Mouse (Mus musculus) testis, adult 2 months (tissue): ENCODE data around the gene Zc3h6. TPM values are rescaled to one million over a fixed set of nuclear protein-coding genes. Genes with fewer than 3 reads are reported as not detected.

Experiments used
- H3K27ac ChIP-seq: fragments of 200-500 bp; 2 replicates; pipeline ENCODE4 v1.5.1; 2012; ENCODE audit warnings: low read depth, low read length; ENCODE audit not compliant: control insufficient read depth, insufficient read depth
- H3K27me3 ChIP-seq: fragments of 200-500 bp; 2 replicates; pipeline ENCODE4 v1.6.1; 2012; ENCODE audit warnings: mild to moderate bottlenecking, low read length, moderate library complexity; ENCODE audit not compliant: control insufficient read depth, insufficient read depth
- H3K36me3 ChIP-seq: fragments of 200-500 bp; 2 replicates; pipeline ENCODE4 v1.6.1; 2012; ENCODE audit warnings: mild to moderate bottlenecking, low read length; ENCODE audit not compliant: control insufficient read depth, insufficient read depth
- H3K4me1 ChIP-seq: fragments of 200-500 bp; 2 replicates; pipeline ENCODE4 v1.6.1; 2012; ENCODE audit warnings: low read length; ENCODE audit not compliant: control insufficient read depth, insufficient read depth
- H3K4me3 ChIP-seq: fragments of 200-500 bp; 2 replicates; pipeline ENCODE4 v1.5.1; 2012; ENCODE audit warnings: low read depth, mild to moderate bottlenecking, low read length, moderate library complexity, mixed read lengths; ENCODE audit not compliant: control insufficient read depth
- CTCF ChIP-seq: fragments of 200-500 bp; IDR thresholded peaks from 2 replicates; pipeline ENCODE4 v1.5.1; 2012; ENCODE audit warnings: low read depth, mild to moderate bottlenecking, inconsistent platforms, low read length, moderate library complexity; ENCODE audit not compliant: control insufficient read depth, insufficient read depth, insufficient replicate concordance
- POLR2A ChIP-seq: fragments of 200-500 bp; IDR thresholded peaks from 2 replicates; pipeline ENCODE4 v1.6.1; 2012; ENCODE audit warnings: low read depth, mild to moderate bottlenecking, inconsistent platforms, low read length, moderate library complexity; ENCODE audit not compliant: control insufficient read depth
- polyA plus RNA-seq: library from polyadenylated mRNA; depleted of rRNA; stranded (reverse); fragments of >200 nt; gene quantifications from 2 replicates; pipeline ENCODE4 v1.2.3, GENCODE M21; 2012

The Zc3h6 gene
- polyA plus RNA-seq, 1 experiment = 3.1 TPM

DNA sequence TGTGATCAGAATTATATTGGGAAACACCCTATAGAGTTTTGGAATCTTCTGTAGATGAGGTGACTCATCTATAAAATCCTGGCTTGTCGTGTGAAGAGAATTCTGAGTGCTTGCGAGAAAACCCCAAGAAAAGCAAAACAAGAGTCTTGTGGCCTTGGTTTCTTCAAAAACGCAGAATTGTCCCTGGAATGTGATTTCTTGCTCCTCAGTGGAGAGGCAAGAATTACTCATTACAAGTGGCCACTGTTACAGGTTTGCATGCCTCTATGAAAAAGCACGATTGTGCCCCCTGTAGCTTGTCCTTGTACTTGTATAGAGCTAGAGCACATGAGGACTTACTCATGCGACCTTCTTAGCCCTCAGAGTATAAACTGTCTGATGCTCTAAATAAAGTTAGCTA, 68.2 kb downstream of the Zc3h6 start:
- Histone ChIP-seq H3K4me1 (peaks cover 16% of the 10 kb centered on the region), H3K27ac (no peak overlapping the region), H3K36me3 (no peaks in the 10 kb centered on the region), H3K27me3 (no peaks in the 10 kb centered on the region), H3K4me3 (no peak overlapping the region)
- TF ChIP-seq CTCF (no peak), POLR2A (no peak)

DNA sequence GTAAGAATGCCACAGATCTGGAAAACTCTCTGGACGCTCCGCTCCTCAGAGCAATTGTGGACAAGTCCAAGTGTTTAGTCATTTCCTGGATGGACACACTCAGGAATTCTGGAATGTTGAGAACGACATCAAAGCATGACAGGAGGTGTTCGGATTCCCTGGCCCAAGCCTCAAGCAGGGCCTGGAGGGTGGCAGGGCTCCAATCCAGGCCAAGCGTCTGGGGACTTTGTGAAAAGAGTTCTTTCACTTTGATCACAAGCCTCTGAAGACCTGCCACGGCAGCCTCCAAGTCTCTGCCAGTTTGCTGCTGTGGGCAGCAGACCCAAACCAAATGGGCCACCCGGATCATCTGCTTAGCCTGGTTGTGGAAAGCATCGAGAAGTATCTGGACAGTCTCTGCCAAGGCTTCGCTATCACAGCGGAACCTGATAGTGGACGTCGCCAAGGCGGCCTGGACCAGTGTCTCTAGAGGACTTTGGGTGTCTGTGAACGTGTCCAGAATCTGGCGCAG, 71.3 kb downstream of the Zc3h6 start:
- Histone ChIP-seq H3K4me1 (peaks cover 16% of the 10 kb centered on the region), H3K36me3 (no peaks in the 10 kb centered on the region), H3K27me3 (no peaks in the 10 kb centered on the region), H3K4me3 (peak overlapping the region; percentile 67), H3K27ac (no peak overlapping the region)
- no peak for TF ChIP-seq CTCF
- no peak for TF ChIP-seq POLR2A

DNA sequence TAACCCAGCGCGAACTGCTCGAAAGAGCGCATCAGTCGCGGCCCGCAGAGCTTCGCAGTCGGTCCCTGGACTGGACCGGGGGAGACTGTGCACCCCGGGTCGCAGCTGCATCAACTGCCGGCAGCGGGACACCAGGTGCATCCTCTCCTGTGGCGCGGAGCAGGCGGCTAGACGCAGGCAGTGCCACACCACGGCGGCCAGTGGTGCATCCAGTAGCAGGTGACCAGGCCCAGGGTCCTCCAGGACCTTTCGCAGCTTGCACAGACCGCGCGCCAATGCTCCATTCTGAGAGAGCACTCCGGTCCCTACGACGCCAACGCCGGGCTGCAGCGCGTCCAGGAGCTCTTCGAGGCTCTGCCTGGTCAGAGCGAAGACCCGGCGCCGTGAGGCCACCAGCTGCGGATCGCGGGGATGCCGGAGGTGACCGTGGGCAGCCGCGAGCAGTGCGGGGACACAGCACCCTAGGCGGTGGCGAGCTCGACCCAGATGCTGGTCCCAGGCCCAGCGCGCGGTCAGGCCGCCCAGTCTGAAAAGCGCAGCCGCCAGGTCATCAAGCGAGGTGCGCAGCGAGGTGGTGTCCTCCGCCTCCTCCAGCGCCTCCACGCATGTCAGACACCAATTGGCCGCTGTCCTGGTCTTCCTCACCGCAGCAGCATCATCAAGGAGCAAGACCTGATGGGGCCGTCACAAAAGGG, 71.9 kb downstream of the Zc3h6 start:
- no peaks in the 10 kb centered on the region for H3K27me3 ChIP-seq
- H3K4me1 ChIP-seq = peaks cover 16% of the 10 kb centered on the region
- no peaks in the 10 kb centered on the region for H3K36me3 ChIP-seq
- no peak overlapping the region for H3K27ac ChIP-seq
- peak overlapping the region; percentile 67 for H3K4me3 ChIP-seq
- no peak for TF ChIP-seq CTCF
- TF ChIP-seq POLR2A = no peak

DNA sequence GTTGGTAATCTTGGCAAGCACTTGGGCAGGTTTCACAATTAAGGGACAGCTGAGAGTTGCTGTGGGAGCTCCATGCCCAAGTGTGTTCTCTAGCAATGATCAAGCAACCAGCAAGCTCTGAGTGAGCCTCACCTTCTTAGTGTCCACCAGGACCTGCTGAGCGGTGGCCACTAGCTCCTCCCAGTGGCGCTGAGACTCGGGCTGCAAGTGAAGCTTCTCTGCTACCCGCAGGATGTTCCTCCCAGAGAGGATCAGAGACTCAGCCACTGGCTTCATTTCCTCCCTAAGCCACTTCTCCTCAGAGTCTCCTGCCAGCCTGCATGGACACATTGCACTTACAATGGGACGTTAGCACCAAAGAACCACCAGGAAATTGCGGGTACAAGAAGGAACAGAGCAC, 73.4 kb downstream of the Zc3h6 start:
- Histone ChIP-seq H3K27me3 (no peaks in the 10 kb centered on the region), H3K4me3 (no peak overlapping the region), H3K27ac (no peak overlapping the region), H3K36me3 (no peaks in the 10 kb centered on the region), H3K4me1 (peaks cover 16% of the 10 kb centered on the region)
- TF ChIP-seq CTCF = no peak
- no peak for TF ChIP-seq POLR2A

DNA sequence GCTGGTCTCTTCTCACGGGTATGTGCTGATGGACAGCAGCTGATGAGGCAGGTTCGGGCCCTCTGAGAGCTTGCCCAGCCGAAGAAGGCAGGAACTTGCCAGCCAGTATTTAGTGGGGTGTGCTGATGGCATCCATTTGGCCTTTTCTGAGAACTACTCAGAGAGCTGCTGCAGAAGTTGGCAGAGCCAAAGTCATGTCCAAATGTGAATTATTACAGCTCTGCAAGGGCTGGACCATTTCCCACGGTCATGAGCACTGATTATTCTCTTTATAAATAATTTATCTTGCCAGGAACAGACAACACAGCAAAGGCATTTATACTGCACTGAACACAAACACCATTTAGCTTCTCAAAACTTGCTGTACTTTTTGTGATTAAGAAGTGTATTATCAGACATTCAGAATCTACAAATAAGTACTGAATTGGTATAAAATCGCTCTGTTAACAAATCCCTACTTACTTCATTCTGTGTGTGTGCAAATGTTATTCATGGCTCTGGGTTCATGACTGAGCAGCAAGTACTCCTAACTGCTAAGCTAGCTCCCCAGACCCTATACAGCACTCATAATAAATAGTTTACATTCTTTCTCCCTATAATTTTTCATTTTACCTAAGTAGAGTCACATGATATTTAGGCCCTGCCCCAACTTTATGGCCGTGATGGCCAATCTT, 79.1 kb downstream of the Zc3h6 start:
- H3K36me3 ChIP-seq = no peaks in the 10 kb centered on the region
- no peak overlapping the region for H3K4me3 ChIP-seq
- H3K27ac ChIP-seq = no peak overlapping the region
- TF ChIP-seq POLR2A (no peak), CTCF (no peak)
- no peaks in the 10 kb centered on the region for H3K27me3 ChIP-seq
- no peaks in the 10 kb centered on the region for H3K4me1 ChIP-seq

DNA sequence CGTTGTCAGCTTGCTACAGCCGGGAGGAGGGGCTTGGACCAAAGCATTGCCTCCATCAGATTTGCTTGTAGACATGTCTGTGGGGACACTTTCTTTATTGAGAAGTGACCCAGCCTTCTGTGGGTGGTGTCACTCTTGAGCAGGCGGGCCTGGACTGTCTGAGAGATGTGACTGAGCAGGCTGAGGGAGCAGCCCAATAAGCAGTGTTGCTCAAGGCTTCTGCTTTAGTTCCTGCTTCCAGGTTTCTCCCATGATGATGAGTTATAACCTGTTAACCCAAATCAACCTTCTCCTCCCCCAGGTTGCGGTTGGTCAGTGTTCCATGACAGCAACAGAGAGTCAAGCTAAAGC, 79.6 kb downstream of the Zc3h6 start:
- H3K27me3 ChIP-seq = no peaks in the 10 kb centered on the region
- H3K4me3 ChIP-seq = no peak overlapping the region
- no peak for TF ChIP-seq CTCF
- TF ChIP-seq POLR2A = no peak
- H3K4me1 ChIP-seq = no peaks in the 10 kb centered on the region
- no peaks in the 10 kb centered on the region for H3K36me3 ChIP-seq
- H3K27ac ChIP-seq = no peak overlapping the region

DNA sequence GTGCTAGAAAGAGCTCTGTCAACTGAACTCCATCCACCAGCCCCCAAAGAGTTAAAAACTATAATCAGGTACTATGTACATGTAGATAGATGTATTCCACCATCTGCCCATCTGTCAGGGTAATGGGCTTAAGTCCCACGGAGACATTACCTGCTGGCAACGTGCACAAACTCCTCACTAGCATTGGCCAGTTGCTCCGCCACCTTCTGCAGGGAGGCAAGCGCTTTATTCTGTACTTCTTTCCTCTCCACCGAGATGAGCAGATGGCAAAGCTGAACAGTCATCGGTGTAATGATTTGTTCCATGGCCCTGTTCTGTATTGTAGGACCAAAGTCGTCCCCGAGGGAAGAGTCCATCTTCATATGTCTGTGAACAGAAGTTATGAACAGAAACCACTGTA, 80.6 kb downstream of the Zc3h6 start, which contains the start of gene Vinac1:
Gene Vinac1, minus strand, starts transcription at position 362 of the 400 bp plus-strand sequence.
- Histone ChIP-seq H3K27me3 (no peaks in the 10 kb centered on the region), H3K36me3 (no peaks in the 10 kb centered on the region), H3K4me1 (no peaks in the 10 kb centered on the region), H3K4me3 (no peak within 1 kb of the TSS), H3K27ac (no peak within 1 kb of the TSS)
- no peak for TF ChIP-seq POLR2A
- no peak for TF ChIP-seq CTCF
